Mouse (Mus musculus): ENCODE data around the gene Exosc2. TPM values are rescaled to one million over a fixed set of nuclear protein-coding genes. Genes with fewer than 3 reads are reported as not detected.

Exosc2 gene
- polyA plus RNA-seq (2015; fragmentation: Nextera tagmentation; extraction: Ambion mirVana), result 29.0 and 32.0 TPM in 2 replicates

DNA sequence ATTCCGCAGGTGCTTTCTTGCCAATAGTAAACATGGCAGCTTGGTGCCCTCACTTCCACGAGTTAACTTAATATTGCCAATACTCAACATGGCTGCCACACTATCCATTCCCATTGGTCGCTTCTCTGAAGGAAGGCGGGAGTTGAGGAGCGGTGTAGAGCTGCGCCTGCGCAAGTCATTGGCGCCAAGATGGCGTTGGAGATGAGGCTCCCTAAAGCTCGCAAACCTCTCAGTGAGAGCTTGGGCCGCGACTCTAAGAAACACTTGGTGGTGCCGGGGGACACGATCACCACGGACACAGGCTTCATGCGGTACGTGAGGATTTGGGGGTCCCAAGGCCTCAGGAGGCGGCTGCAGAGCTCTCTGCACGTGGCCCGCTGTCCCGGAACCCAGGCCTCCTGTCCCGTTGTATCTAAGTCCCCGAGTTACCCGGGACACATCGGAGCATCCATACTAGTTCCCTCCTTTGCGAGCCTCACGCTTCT lies at the start of gene Exosc2:
Gene Exosc2 (plus strand): TSS at position 165 of the 485 bp plus-strand sequence.
- no peaks in the 10 kb centered on the region for H3K9me3 ChIP-seq (replicated peaks)
- ATAC-seq (ENCODE audit: insufficient read depth), result peak; percentile 97
- peak within 1 kb of the TSS; percentile 70 for H3K9ac ChIP-seq
- H3K36me3 ChIP-seq (replicated peaks), result peaks cover 34% of the 10 kb centered on the region
- peak within 1 kb of the TSS; percentile 76 for H3K4me3 ChIP-seq (replicated peaks)
- WGBS (ENCODE audit: insufficient replicate concordance), result under 1% methylated on average over 27 of the region's 27 CpGs
- H3K4me1 ChIP-seq (replicated peaks), result peaks cover 22% of the 10 kb centered on the region
- H3K27me3 ChIP-seq, result 0 out of 2 replicates have a peak, but pooled peaks cover 5% of the 10 kb centered on the region
- H3K4me2 ChIP-seq, result peak within 1 kb of the TSS; percentile 79
- peak within 1 kb of the TSS; percentile 66 for H3K27ac ChIP-seq (replicated peaks)

DNA sequence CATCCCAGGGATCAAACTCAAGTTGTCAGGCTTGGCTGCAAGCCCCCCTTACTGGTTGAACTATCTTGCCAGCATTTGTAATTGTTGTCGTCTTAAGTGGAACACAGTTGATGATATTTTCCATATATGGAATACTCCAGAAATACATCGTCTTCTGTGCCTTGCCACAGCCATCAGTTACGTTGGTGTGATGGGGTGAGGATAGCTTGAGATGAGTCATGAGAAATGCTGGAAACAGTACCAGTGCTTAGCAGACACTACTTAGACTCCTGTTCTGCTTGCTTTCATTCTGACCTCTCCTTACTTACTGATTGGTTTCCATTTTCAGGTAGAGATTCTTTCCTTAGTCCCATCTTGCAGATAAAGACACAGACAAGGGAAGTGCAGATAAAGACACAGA lies 37.0 kb upstream of the Exosc2 start:
- no peaks in the 10 kb centered on the region for H3K36me3 ChIP-seq (replicated peaks)
- H3K9ac ChIP-seq, result no peak overlapping the region
- no peak for ATAC-seq (ENCODE audit: insufficient read depth)
- H3K4me1 ChIP-seq (replicated peaks), result peaks cover 10% of the 10 kb centered on the region
- no peak overlapping the region for H3K4me2 ChIP-seq
- H3K9me3 ChIP-seq (replicated peaks), result no peaks in the 10 kb centered on the region
- H3K27me3 ChIP-seq, result peaks cover 90% of the 10 kb centered on the region
- H3K4me3 ChIP-seq (replicated peaks), result no peak overlapping the region
- 39% methylated on average over 3 of the region's 3 CpGs for WGBS (ENCODE audit: insufficient replicate concordance)
- no peak overlapping the region for H3K27ac ChIP-seq (replicated peaks)

DNA sequence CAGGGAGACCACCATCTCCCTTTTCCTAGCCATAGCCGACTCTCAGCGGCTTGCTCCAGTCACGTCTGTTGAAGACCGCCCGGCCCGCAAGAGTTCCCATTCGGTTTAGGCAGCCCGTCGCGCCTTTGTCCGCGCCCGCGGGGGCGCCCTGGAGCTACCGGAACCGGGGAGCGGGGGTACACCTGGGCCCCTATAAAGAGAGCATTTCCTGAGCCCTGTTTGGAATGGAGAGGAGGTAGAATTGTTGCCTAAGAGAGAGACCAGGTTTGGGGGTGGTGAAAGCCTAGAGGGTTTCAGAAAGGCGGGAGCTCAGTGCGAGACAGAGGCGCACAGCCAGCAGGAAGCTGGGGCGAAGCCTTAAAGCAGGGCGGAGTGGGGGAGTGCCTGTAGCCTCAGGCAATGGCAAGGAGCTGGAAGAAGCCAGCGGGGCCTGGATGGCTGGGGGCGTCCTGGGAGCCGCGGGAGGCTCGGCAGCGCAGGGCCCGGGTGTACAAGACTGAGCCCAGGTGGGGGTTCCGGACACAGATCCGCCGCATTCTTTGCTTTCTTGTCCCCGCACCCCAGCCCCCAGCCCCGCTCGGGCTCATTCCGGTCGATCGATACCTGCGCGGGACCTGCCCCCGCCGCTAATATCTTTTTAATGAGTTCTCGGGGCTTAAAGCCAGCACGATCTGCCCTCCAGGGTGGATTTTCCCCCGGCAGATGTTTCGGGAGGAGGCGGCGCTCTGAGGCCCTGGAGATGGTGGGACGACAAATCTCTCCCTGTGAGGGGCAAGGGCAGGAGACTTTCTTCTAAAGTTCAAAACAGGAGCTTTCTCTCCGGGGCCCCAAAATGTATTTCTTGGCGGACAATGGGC lies 35.0 kb upstream of the Exosc2 start:
- 2% methylated on average over 52 of the region's 52 CpGs for WGBS (ENCODE audit: insufficient replicate concordance)
- Histone ChIP-seq H3K9me3 (replicated peaks) (no peaks in the 10 kb centered on the region), H3K27ac (replicated peaks) (no peak overlapping the region), H3K9ac (no peak overlapping the region), H3K27me3 (peaks cover 100% of the 10 kb centered on the region), H3K4me2 (0 out of 2 replicates have a peak overlapping the region, but pooled peaks have one; percentile 7), H3K4me3 (replicated peaks) (no peak overlapping the region; the same call in 1 of the 2 replicates), H3K4me1 (replicated peaks) (peaks cover 10% of the 10 kb centered on the region), H3K36me3 (replicated peaks) (no peaks in the 10 kb centered on the region)
- no peak for ATAC-seq (ENCODE audit: insufficient read depth)

DNA sequence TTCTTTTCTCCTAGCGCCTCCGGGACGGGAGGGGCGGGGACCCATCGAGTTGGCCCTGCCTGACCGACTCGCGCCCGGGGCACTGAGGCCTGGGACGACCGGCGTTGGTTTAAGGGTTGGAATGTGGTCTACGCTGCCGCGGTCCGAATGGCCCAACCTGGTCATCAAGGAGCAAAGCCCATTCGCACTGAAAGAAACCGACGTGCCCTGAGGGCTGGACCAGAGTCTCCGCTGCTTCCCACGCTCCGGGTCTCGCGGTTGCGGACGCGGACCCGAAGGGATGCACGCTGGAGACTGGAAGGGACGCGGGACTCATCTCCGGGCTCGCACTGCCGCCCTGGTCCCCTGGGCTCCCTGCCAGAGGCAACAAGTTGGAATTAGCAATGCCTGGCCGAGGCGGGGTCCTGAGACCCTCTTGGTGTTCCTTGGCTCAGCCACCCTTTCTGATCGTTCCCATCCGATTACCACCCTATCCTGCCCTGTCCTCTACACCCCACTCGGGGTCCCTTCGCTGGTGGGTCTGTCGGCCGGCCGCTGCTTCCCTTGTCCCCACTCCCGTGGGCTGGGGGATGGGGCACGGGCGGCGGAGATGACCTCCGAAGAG lies 34.3 kb upstream of the Exosc2 start:
- no peaks in the 10 kb centered on the region for H3K36me3 ChIP-seq (replicated peaks)
- 0 out of 2 replicates have a peak overlapping the region, but pooled peaks have one; percentile 7 for H3K4me2 ChIP-seq
- WGBS (ENCODE audit: insufficient replicate concordance), result 2% methylated on average over 48 of the region's 48 CpGs
- H3K9me3 ChIP-seq (replicated peaks), result no peaks in the 10 kb centered on the region
- no peak overlapping the region for H3K4me3 ChIP-seq (replicated peaks)
- peaks cover 100% of the 10 kb centered on the region for H3K27me3 ChIP-seq
- H3K9ac ChIP-seq, result no peak overlapping the region
- H3K27ac ChIP-seq (replicated peaks), result no peak overlapping the region
- no peak for ATAC-seq (ENCODE audit: insufficient read depth)
- peaks cover 10% of the 10 kb centered on the region for H3K4me1 ChIP-seq (replicated peaks)

DNA sequence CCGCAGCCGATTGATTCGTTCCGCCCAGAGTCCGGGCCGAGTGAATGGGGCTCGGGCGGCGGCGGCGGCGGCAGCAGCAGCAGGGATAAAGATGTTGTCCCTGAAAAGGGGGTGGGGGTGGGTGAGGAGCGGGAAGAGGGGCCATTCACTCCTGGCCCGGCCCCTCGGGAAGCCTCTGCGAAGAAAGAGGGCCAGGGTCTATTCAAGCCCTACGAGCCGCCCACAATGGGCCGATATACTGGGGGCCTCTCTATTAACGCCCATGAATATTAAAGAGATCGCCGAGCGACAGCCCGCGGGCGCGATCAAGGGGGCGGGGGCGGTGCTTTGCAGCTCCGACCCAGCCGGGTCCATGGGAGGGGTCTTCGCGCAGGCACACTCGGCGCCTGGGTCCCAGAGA lies 33.8 kb upstream of the Exosc2 start:
- WGBS (ENCODE audit: insufficient replicate concordance), result 1% methylated on average over 35 of the region's 35 CpGs
- H3K27ac ChIP-seq (replicated peaks), result no peak overlapping the region
- no peaks in the 10 kb centered on the region for H3K36me3 ChIP-seq (replicated peaks)
- ATAC-seq (ENCODE audit: insufficient read depth), result no peak
- peaks cover 100% of the 10 kb centered on the region for H3K27me3 ChIP-seq
- H3K4me3 ChIP-seq (replicated peaks), result no peak overlapping the region
- no peak overlapping the region for H3K9ac ChIP-seq
- no peaks in the 10 kb centered on the region for H3K9me3 ChIP-seq (replicated peaks)
- no peak overlapping the region for H3K4me2 ChIP-seq
- H3K4me1 ChIP-seq (replicated peaks), result peaks cover 10% of the 10 kb centered on the region

DNA sequence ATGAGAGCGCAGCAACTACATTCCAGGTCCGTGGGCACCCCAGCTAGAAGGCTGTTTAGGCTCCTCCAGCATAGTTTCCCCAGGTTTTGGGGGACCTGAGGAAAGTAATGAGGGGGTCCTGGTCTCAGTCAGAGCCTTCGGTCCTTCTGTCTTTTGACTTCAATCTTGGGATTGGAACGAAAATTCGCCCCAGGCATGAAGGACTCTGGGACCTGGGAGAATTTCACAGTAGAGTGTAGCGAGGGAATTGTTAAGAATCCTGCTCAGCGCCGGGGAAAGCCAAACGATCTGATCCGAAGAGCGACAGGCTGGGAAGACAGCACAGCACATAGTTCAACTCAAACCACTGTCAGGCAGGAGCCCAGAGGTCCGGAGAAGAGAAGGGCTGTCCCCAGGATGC lies 33.2 kb upstream of the Exosc2 start:
- H3K4me1 ChIP-seq (replicated peaks), result peaks cover 10% of the 10 kb centered on the region
- H3K27me3 ChIP-seq, result peaks cover 100% of the 10 kb centered on the region
- no peak overlapping the region for H3K4me2 ChIP-seq
- no peaks in the 10 kb centered on the region for H3K36me3 ChIP-seq (replicated peaks)
- H3K4me3 ChIP-seq (replicated peaks), result no peak overlapping the region
- 4% methylated on average over 12 of the region's 12 CpGs for WGBS (ENCODE audit: insufficient replicate concordance)
- H3K27ac ChIP-seq (replicated peaks), result no peak overlapping the region
- H3K9me3 ChIP-seq (replicated peaks), result no peaks in the 10 kb centered on the region
- no peak overlapping the region for H3K9ac ChIP-seq
- no peak for ATAC-seq (ENCODE audit: insufficient read depth)

DNA sequence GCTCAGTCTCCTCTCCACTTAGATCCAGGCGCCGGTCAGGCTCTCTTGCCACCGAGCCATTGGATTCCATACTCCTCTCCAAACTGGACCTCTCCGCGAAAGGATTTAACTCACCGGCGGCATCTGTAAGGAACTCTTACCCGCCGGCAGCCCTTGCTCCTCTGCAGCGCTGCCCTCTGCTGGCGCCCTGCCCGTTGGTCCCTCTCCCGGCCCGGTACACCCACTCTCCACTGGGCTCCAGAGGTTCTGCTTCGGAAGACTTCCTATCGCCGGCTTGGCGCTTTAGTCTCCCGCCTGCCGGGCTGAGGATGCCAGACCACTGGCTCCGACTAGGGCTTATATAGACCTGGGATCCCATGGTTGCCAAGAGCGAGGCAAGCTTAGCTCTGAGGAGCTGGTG lies 32.7 kb upstream of the Exosc2 start:
- 2% methylated on average over 22 of the region's 22 CpGs for WGBS (ENCODE audit: insufficient replicate concordance)
- H3K9me3 ChIP-seq (replicated peaks), result no peaks in the 10 kb centered on the region
- H3K9ac ChIP-seq, result no peak overlapping the region
- peaks cover 10% of the 10 kb centered on the region for H3K4me1 ChIP-seq (replicated peaks)
- no peak overlapping the region for H3K27ac ChIP-seq (replicated peaks)
- H3K36me3 ChIP-seq (replicated peaks), result no peaks in the 10 kb centered on the region
- no peak overlapping the region for H3K4me3 ChIP-seq (replicated peaks)
- no peak overlapping the region for H3K4me2 ChIP-seq
- H3K27me3 ChIP-seq, result peaks cover 100% of the 10 kb centered on the region
- ATAC-seq (ENCODE audit: insufficient read depth), result no peak

DNA sequence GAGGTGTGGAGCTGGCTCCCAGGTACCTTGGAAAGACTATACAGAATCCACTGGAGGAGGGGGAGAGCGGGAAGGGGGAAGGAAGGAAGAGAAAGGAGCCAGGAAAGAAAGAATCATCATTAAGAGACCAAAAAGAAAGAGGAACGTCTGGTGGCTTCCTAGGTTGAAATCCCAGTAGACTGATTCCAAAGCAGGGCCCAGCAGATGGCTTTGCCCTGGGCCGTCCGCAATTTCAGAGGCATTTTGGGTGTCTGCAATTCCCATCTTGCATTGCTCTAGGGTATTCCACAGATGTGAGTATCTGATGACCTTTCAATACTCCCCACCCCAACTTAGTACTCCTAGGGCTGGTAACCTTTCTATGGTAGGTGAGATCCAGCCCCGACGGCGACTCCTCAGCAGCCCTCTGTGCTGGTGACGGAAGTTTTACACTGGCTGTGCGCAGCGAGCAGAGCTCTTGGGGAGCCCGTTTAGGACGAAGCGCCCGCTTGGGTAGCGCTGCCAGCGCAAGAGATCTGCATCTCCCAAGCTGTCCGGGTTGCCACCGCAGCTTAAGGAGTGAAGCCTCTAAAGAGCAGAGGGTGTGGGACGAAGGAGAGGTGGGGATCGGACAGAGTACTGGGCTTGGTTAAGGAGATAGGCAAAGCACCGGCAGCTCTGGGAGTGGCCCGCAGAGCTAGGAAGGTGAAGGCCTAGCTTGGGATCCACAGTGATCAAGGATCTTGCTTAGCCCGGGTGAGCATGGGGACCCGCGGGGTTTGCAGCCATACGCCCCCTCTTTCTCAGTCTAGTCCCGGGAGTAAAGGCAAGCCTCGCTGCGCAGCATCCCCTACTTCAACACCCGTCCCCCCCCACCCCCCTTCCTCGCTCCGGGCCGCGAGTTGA lies 31.7 kb upstream of the Exosc2 start:
- ATAC-seq (ENCODE audit: insufficient read depth), result no peak
- Histone ChIP-seq H3K9me3 (replicated peaks) (no peaks in the 10 kb centered on the region), H3K27me3 (peaks cover 100% of the 10 kb centered on the region), H3K4me1 (replicated peaks) (peaks cover 10% of the 10 kb centered on the region), H3K9ac (no peak overlapping the region), H3K27ac (replicated peaks) (no peak overlapping the region), H3K4me3 (replicated peaks) (no peak overlapping the region), H3K36me3 (replicated peaks) (no peaks in the 10 kb centered on the region), H3K4me2 (no peak overlapping the region)
- WGBS (ENCODE audit: insufficient replicate concordance), result 3% methylated on average over 30 of the region's 34 CpGs

DNA sequence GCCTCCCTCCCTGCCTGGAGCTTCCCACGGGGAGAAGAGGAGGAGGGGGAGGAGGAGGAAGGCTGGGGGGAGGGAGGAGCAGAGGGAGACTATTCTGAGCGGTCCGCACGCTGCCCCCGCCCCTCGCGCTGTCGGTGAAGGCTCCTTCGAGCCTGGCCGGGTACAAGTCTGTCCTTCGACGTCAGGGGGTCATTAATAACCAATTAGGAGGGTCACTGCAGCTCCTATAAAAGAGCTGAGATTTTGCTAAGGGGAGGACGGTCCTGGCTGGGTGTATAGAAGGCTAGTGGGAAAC lies 31.1 kb upstream of the Exosc2 start:
- Histone ChIP-seq H3K36me3 (replicated peaks) (no peaks in the 10 kb centered on the region), H3K4me3 (replicated peaks) (no peak overlapping the region), H3K9me3 (replicated peaks) (no peaks in the 10 kb centered on the region), H3K27ac (replicated peaks) (no peak overlapping the region), H3K4me2 (no peak overlapping the region), H3K9ac (no peak overlapping the region), H3K27me3 (peaks cover 100% of the 10 kb centered on the region), H3K4me1 (replicated peaks) (peaks cover 10% of the 10 kb centered on the region)
- ATAC-seq (ENCODE audit: insufficient read depth), result no peak
- 2% methylated on average over 13 of the region's 13 CpGs for WGBS (ENCODE audit: insufficient replicate concordance)

DNA sequence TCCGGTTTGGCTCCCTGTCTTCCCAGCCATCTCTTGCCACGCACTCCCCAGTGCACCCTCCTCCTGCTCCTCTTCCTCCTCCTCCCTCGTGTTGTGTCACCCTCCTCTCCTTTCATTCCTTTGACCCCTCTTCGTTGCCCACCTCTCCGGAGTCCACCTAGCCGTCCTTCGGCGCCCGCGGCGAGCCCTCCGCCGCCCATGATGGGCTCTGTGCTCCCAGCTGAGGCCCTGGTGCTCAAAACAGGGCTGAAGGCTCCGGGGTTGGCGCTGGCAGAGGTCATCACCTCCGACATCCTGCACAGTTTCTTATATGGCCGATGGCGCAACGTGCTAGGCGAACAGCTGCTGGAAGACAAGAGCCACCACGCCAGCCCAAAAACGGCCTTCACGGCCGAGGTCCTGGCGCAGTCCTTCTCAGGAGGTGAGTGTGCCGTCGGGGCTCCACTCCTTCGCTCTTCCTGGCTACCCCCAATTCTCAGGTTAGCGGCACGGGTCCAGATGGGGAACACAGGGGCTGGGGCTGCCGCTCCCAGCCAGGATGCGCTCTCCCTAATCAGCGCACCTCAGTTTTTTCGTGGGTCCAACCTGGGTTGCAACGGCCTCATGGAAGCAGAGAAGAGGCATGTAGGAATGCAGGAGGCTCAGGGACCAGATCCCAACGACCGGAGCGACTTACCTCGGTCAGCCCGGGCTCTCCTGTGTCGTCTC lies 30.5 kb upstream of the Exosc2 start, which contains the start of gene Prdm12:
Gene Prdm12 (plus strand): TSS at position 137 of the 708 bp plus-strand sequence.
- H3K27ac ChIP-seq (replicated peaks), result no peak within 1 kb of the TSS
- H3K9ac ChIP-seq, result no peak within 1 kb of the TSS
- WGBS (ENCODE audit: insufficient replicate concordance), result 2% methylated on average over 41 of the region's 41 CpGs
- H3K4me3 ChIP-seq (replicated peaks), result no peak within 1 kb of the TSS
- no peak within 1 kb of the TSS for H3K4me2 ChIP-seq
- ATAC-seq (ENCODE audit: insufficient read depth), result no peak
- peaks cover 10% of the 10 kb centered on the region for H3K4me1 ChIP-seq (replicated peaks)
- H3K27me3 ChIP-seq, result peaks cover 100% of the 10 kb centered on the region
- no peaks in the 10 kb centered on the region for H3K36me3 ChIP-seq (replicated peaks)
- no peaks in the 10 kb centered on the region for H3K9me3 ChIP-seq (replicated peaks)
